Comparison of ENCODE assay signal across 14 mouse cellular contexts in genomic region chr1:159854261-159854660, GRCm38 (mm10).
"Had no signal": no experiment of that assay in that cellular context is flagged by ENCODE, and none has a peak within 500 bp of the region (broad histone marks: within the 10 kb centered on the region; RNA-seq: fewer than 3 reads in every experiment).

No protein-coding gene starts in this region.

- H3K36me3 ChIP-seq: intestine, embryonic 15.5 days; limb, embryonic 10.5 days; liver, embryonic 15.5 days; lung, embryonic 15.5 days; midbrain, embryonic 10.5 days; midbrain, embryonic 15.5 days; neural tube, embryonic 13.5 days had no signal

- H3K27ac ChIP-seq: intestine, embryonic 15.5 days; limb, embryonic 10.5 days; liver, embryonic 15.5 days; lung, embryonic 15.5 days; midbrain, embryonic 10.5 days; midbrain, embryonic 15.5 days; neural tube, embryonic 13.5 days had no signal

- H3K9me3 ChIP-seq: intestine, embryonic 15.5 days; limb, embryonic 10.5 days; liver, embryonic 15.5 days; lung, embryonic 15.5 days; midbrain, embryonic 10.5 days; midbrain, embryonic 15.5 days; neural tube, embryonic 13.5 days had no signal

- ATAC-seq: intestine, embryonic 15.5 days; midbrain, embryonic 15.5 days had no signal

- H3K27me3 ChIP-seq: intestine, embryonic 15.5 days; liver, embryonic 15.5 days; lung, embryonic 15.5 days; midbrain, embryonic 15.5 days; neural tube, embryonic 13.5 days had no signal

- DNase-seq: kidney, adult 2 months; kidney, postnatal 25 days; layer of hippocampus, adult 9-11 months; retina, postnatal 1 day; right cerebral cortex, postnatal 14 days; thymus, postnatal 4 days had no signal

- H3K9ac ChIP-seq: intestine, embryonic 15.5 days; liver, embryonic 15.5 days; lung, embryonic 15.5 days; midbrain, embryonic 15.5 days; neural tube, embryonic 13.5 days had no signal

- H3K4me1 ChIP-seq: intestine, embryonic 15.5 days; limb, embryonic 10.5 days; liver, embryonic 15.5 days; lung, embryonic 15.5 days; midbrain, embryonic 10.5 days; midbrain, embryonic 15.5 days; neural tube, embryonic 13.5 days had no signal

- H3K4me2 ChIP-seq: intestine, embryonic 15.5 days; liver, embryonic 11.5 days; liver, embryonic 15.5 days; lung, embryonic 15.5 days; midbrain, embryonic 15.5 days; neural tube, embryonic 13.5 days had no signal

- H3K4me3 ChIP-seq: intestine, embryonic 15.5 days; limb, embryonic 10.5 days; liver, embryonic 15.5 days; lung, embryonic 15.5 days; midbrain, embryonic 10.5 days; midbrain, embryonic 15.5 days; neural tube, embryonic 13.5 days had no signal
